Mouse (Mus musculus): ENCODE results near the gene Gm10720.
"Not testable (repeated sequence)": the region's sequence is repeated elsewhere in the genome, so short reads cannot be mapped to it uniquely, and the experiment has no call there.

Gene Gm10720

DNA sequence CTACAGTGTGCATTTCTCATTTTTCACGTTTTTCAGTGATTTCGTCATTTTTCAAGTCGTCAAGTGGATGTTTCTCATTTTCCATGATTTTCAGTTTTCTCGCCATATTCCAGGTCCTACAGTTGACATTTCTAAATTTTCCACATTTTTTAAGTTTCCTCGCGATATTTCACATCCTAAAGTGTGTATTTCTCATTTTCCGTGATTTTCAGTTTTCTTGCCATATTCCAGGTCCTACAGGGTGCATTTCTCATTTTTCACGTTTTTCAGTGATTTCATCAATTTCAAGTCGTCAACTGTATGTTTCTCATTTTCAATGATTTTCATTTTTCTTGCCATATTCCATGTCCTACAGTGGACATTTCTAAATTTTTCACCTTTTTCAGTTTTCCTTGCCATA lies at the start of gene Gm10720:
Gm10720 (plus strand) TSS at position 301 of the 400 bp plus-strand sequence.
- not testable (repeated sequence) for DNase-seq (ENCODE audit: low spot score)

DNA sequence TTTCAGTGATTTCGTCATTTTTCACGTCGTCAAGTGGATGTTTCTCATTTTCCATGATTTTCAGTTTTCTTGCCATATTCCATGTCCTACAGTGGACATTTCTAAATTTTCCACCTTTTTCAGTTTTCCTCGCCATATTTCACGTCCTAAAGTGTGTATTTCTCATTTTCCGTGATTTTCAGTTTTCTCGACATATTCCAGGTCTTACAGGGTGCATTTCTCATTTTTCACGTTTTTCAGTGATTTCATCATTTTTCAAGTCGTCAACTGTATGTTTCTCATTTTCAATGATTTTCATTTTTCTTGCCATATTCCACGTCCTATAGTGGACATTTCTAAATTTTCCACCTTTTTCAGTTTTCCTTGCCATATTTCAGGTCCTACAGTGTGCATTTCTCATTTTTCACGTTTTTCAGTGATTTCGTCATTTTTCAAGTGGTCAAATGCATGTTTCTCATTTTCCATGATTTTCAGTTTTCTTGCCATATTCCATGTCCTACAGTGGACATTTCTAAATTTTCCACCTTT lies 14.9 kb upstream of the Gm10720 start, which contains the start of gene Gm10722:
Gm10722 (plus strand) TSS at position 478 of the 528 bp plus-strand sequence.
- DNase-seq (ENCODE audit: low spot score): not testable (repeated sequence)

DNA sequence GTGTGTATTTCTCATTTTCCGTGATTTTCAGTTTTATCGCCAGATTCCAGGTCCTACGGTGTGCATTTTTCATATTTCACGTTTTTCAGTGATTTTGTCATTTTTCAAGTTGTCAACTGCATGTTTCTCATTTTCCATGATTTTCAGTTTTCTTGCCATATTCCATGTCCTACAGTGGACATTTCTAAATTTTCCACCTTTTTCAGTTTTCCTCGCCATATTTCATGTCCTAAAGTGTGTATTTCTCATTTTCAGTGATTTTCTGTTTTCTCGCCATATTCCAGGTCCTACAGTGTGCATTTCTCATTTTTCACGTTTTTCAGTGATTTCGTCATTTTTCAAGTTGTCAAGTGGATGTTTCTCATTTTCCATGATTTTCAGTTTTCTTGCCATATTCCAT lies 14.4 kb upstream of the Gm10720 start:
- peak; percentile 31 for DNase-seq (ENCODE audit: low spot score)

DNA sequence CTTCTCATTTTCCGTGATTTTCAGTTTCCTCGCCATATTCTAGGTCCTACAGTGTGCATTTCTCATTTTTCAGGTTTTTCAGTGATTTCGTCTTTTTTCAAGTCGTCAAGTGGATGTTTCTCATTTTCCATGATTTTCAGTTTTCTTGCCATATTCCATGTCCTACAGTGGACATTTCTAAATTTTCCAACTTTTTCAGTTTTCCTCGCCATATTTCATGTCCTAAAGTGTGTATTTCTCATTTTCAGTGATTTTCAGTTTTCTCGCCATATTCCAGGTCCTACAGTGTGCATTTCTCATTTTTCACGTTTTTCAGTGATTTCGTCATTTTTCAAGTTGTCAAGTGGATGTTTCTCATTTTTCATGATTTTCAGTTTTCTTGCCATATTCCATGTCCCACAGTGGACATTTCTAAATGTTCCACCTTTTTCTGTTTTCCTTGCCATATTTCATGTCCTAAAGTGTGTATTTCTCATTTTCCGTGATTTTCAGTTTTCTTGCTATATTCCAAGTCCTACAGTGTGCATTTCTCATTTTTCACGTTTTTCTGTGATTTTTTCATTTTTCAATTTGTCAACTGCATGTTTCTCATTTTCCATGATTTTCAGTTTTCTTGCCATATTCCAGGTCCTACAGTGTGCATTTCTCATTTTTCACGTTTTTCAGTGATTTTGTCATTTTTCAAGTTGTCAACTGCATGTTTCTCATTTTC lies 13.3 kb upstream of the Gm10720 start:
- DNase-seq (ENCODE audit: low spot score): peak; percentile 100

DNA sequence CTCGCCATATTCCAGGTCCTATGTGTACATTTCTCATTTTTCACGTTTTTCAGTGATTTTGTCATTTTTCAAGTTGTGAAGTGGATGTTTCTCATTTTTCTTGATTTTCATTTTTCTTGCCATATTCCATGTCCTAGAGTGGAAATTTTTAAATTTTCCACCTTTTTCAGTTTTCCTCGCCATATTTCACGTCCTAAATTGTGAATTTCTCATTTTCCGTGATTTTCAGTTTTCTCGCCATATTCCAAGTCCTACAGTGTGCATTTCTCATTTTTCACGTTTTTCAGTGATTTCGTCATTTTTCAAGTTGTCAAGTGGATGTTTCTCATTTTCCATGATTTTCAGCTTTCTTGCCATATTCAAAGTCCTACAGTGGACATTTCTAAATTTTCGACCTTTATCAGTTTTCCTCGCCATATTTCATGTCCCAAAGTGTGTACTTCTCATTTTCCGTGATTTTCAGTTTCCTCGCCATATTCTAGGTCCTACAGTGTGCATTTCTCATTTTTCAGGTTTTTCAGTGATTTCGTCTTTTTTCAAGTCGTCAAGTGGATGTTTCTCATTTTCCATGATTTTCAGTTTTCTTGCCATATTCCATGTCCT lies 12.6 kb upstream of the Gm10720 start, which contains the start of gene Gm11168:
Gm11168 (plus strand) TSS at position 553 of the 603 bp plus-strand sequence.
- not testable (repeated sequence) for DNase-seq (ENCODE audit: low spot score)

DNA sequence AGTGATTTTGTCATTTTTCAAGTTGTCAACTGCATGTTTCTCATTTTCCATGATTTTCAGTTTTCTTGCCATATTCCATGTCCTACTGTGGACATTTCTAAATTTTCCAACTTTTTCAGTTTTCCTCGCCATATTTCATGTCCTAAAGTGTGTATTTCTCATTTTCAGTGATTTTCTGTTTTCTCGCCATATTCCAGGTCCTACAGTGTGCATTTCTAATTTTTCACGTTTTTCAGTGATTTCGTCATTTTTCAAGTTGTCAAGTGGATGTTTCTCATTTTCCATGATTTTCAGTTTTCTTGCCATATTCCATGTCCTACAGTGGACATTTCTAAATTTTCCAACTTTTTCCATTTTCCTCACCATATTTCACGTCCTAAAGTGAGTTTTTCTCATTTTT lies 9.3 kb upstream of the Gm10720 start:
- not testable (repeated sequence) for DNase-seq (ENCODE audit: low spot score)

DNA sequence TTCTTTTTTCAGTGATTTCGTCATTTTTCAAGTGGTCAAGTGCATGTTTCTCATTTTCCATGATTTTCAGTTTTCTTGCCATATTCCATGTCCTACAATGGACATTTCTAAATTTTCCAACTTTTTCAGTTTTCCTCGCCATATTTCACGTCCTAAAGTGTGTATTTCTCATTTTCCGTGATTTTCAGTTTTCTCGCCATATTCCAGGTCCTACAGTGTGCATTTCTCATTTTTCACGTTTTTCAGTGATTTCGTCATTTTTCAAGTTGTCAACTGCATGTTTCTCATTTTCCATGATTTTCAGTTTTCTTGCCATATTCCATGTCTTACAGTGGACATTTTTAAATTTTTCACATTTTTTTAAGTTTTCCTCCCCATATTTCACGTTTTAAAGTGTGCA lies 8.8 kb upstream of the Gm10720 start:
- DNase-seq (ENCODE audit: low spot score): peak; percentile 97

DNA sequence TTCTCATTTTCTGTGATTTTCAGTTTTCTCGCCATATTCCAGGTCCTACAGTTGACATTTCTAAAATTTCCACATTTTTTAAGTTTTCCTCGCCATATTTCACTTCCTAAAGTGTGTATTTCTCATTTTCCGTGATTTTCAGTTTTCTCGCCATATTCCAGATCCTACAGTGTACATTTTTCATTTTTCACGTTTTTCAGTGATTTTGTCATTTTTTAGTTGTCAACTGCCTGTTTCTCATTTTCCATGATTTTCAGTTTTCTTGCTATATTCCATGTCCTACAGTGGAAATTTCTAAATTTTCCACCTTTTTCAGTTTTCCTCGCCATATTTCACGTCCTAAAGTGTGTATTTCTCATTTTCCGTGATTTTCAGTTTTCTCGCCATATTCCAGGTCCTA lies 8.2 kb upstream of the Gm10720 start:
- not testable (repeated sequence) for DNase-seq (ENCODE audit: low spot score)

DNA sequence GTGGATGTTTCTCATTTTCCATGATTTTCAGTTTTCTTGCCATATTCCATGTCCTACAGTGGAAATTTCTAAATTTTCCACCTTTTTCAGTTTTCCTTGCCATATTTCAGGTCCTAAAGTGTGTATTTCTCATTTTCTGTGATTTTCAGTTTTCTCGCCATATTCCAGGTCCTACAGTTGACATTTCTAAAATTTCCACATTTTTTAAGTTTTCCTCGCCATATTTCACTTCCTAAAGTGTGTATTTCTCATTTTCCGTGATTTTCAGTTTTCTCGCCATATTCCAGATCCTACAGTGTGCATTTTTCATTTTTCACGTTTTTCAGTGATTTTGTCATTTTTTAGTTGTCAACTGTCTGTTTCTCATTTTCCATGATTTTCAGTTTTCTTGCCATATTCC lies 6.1 kb upstream of the Gm10720 start:
- DNase-seq (ENCODE audit: low spot score): not testable (repeated sequence)

DNA sequence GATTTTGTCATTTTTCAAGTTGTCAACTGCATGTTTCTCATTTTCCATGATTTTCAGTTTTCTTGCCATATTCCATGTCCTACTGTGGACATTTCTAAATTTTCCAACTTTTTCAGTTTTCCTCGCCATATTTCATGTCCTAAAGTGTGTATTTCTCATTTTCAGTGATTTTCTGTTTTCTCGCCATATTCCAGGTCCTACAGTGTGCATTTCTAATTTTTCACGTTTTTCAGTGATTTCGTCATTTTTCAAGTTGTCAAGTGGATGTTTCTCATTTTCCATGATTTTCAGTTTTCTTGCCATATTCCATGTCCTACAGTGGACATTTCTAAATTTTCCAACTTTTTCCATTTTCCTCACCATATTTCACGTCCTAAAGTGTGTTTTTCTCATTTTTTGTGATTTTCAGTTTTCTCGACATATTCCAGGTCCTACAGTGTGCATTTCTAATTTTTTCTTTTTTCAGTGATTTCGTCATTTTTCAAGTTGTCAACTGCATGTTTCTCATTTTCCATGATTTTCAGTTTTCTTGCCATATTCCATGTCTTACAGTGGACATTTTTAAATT lies 3.3 kb upstream of the Gm10720 start:
- not testable (repeated sequence) for DNase-seq (ENCODE audit: low spot score)

DNA sequence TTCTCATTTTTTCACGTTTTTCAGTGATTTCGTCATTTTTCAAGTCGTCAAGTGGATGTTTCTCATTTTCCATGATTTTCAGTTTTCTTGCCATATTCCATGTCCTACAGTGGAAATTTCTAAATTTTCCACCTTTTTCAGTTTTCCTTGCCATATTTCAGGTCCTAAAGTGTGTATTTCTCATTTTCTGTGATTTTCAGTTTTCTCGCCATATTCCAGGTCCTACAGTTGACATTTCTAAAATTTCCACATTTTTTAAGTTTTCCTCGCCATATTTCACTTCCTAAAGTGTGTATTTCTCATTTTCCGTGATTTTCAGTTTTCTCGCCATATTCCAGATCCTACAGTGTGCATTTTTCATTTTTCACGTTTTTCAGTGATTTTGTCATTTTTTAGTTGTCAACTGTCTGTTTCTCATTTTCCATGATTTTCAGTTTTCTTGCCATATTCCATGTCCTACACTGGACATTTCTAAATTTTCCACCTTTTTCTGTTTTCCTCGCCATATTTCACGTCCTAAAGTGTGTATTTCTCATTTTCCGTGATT lies 2.6 kb upstream of the Gm10720 start, which contains the start of gene Gm10721:
Gm10721 (plus strand) TSS at position 408 of the 547 bp plus-strand sequence.
- DNase-seq (ENCODE audit: low spot score): not testable (repeated sequence)

DNA sequence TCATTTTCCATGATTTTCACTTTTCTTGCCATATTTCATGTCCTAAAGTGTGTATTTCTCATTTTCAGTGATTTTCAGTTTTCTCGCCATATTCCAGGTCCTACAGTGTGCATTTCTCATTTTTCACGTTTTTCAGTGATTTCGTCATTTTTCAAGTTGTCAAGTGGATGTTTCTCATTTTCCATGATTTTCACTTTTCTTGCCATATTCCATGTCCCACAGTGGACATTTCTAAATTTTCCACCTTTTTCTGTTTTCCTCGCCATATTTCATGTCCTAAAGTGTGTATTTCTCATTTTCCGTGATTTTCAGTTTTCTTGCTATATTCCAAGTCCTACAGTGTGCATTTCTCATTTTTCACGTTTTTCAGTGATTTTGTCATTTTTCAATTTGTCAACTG lies 442 bp downstream of the Gm10720 start:
- not testable (repeated sequence) for DNase-seq (ENCODE audit: low spot score)

DNA sequence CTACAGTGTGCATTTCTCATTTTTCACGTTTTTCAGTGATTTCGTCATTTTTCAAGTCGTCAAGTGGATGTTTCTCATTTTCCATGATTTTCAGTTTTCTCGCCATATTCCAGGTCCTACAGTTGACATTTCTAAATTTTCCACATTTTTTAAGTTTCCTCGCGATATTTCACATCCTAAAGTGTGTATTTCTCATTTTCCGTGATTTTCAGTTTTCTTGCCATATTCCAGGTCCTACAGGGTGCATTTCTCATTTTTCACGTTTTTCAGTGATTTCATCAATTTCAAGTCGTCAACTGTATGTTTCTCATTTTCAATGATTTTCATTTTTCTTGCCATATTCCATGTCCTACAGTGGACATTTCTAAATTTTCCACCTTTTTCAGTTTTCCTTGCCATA lies 1.7 kb downstream of the Gm10720 start, which contains the start of gene Gm10719:
Gm10719 (plus strand) TSS at position 301 of the 400 bp plus-strand sequence.
- DNase-seq (ENCODE audit: low spot score): not testable (repeated sequence)

DNA sequence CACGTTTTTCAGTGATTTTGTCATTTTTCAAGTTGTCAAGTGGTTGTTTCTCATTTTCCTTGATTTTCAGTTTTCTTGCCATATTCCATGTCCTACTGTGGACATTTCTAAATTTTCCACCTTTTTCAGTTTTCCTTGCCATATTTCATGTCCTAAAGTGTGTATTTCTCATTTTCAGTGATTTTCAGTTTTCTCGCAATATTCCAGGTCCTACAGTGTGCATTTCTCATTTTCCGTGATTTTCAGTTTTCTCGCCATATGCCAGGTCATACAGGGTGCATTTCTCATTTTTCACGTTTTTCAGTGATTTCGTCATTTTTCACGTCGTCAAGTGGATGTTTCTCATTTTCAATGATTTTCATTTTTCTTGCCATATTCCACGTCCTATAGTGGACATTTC lies 3.5 kb downstream of the Gm10720 start:
- DNase-seq (ENCODE audit: low spot score): not testable (repeated sequence)

DNA sequence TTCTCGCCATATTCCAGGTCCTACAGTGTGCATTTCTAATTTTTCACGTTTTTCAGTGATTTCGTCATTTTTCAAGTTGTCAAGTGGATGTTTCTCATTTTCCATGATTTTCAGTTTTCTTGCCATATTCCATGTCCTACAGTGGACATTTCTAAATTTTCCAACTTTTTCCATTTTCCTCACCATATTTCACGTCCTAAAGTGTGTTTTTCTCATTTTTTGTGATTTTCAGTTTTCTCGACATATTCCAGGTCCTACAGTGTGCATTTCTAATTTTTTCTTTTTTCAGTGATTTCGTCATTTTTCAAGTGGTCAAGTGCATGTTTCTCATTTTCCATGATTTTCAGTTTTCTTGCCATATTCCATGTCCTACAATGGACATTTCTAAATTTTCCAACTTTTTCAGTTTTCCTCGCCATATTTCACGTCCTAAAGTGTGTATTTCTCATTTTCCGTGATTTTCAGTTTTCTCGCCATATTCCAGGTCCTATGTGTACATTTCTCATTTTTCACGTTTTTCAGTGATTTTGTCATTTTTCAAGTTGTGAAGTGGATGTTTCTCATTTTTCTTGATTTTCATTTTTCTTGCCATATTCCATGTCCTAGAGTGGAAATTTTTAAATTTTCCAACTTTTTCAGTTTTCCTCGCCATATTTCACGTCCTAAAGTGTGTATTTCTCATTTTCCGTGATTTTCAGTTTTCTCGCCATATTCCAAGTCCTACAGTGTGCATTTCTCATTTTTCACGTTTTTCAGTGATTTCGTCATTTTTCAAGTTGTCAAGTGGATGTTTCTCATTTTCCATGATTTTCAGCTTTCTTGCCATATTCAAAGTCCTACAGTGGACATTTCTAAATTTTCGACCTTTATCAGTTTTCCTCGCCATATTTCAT lies 4.6 kb downstream of the Gm10720 start:
- peak; percentile 61 for DNase-seq (ENCODE audit: low spot score)

DNA sequence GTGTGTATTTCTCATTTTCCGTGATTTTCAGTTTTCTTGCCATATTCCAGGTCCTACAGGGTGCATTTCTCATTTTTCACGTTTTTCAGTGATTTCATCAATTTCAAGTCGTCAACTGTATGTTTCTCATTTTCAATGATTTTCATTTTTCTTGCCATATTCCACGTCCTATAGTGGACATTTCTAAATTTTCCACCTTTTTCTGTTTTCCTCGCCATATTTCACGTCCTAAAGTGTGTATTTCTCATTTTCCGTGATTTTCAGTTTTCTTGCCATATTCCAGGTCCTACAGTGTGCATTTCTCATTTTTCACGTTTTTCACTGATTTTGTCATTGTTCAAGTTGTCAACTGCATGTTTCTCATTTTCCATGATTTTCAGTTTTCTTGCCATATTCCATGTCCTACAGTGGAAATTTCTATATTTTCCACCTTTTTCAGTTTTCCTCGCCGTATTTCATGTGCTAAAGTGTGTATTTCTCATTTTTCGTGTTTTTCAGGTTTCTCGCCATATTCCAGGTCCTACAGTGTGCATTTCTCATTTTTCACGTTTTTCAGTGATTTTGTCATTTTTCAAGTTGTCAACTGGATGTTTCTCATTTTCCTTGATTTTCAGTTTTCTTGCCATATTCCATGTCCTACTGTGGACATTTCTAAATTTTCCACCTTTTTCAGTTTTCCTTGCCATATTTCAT lies 7.0 kb downstream of the Gm10720 start:
- DNase-seq (ENCODE audit: low spot score): peak; percentile 83

DNA sequence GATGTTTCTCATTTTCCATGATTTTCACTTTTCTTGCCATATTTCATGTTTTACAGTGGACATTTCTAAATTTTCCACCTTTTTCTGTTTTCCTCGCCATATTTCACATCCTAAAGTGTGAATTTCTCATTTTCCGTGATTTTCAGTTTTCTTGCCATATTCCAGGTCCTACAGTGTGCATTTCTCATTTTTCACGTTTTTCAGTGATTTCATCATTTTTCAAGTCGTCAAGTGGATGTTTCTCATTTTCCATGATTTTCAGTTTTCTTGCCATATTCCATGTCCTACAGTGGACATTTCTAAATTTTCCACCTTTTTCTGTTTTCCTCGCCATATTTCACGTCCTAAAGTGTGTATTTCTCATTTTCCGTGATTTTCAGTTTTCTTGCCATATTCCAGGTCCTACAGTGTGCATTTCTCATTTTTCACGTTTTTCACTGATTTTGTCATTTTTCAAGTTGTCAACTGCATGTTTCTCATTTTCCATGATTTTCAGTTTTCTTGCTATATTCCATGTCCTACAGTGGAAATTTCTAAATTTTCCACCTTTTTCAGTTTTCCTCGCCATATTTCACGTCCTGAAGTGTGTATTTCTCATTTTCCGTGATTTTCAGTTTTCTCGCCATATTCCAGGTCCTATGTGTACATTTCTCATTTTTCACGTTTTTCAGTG lies 8.0 kb downstream of the Gm10720 start, which contains the start of gene Gm10718:
Gm10718 (plus strand) TSS at position 236 of the 673 bp plus-strand sequence.
- DNase-seq (ENCODE audit: low spot score): peak; percentile 15

DNA sequence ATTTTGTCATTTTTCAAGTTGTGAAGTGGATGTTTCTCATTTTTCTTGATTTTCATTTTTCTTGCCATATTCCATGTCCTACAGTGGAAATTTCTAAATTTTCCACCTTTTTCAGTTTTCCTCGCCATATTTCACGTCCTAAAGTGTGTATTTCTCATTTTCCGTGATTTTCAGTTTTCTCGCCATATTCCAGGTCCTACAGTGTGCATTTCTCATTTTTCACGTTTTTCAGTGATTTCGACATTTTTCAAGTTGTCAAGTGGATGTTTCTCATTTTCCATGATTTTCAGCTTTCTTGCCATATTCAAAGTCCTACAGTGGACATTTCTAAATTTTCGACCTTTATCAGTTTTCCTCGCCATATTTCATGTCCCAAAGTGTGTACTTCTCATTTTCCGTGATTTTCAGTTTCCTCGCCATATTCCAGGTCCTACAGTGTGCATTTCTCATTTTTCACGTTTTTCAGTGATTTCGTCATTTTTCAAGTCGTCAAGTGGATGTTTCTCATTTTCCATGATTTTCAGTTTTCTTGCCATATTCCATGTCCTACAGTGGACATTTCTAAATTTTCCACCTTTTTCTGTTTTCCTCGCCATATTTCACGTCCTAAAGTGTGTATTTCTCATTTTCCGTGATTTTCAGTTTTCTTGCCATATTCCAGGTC lies 8.7 kb downstream of the Gm10720 start:
- peak; percentile 83 for DNase-seq (ENCODE audit: low spot score)

DNA sequence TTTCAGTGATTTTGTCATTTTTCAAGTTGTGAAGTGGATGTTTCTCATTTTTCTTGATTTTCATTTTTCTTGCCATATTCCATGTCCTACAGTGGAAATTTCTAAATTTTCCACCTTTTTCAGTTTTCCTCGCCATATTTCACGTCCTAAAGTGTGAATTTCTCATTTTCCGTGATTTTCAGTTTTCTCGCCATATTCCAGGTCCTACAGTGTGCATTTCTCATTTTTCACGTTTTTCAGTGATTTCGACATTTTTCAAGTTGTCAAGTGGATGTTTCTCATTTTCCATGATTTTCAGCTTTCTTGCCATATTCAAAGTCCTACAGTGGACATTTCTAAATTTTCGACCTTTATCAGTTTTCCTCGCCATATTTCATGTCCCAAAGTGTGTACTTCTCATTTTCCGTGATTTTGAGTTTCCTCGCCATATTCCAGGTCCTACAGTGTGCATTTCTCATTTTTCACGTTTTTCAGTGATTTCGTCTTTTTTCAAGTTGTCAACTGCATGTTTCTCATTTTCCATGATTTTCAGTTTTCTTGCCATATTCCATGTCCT lies 9.5 kb downstream of the Gm10720 start, which contains the start of gene Gm10717:
Gm10717 (plus strand) TSS at position 506 of the 556 bp plus-strand sequence.
- DNase-seq (ENCODE audit: low spot score): peak; percentile 42
